Mouse (Mus musculus): ENCODE results near the gene Mid1. TPM values are rescaled to one million over a fixed set of nuclear protein-coding genes. Genes with fewer than 3 reads are reported as not detected.
A peak's percentile ranks its signal among the peaks of the same experiment; 100 is the strongest.

Mid1 gene
- polyA plus RNA-seq, 1 experiment from 2014 or later: 6.7 TPM

- no peak overlapping the region for H3K9ac ChIP-seq
- H3K4me3 ChIP-seq: no peak overlapping the region
- H3K4me2 ChIP-seq: no peak overlapping the region
- H3K27ac ChIP-seq: no peak overlapping the region
- 0 out of 2 replicates have a peak, but pooled peaks have one; percentile 31 for ATAC-seq (ENCODE audit: borderline replicate concordance, extremely low read depth, low FRiP score, low TSS enrichment)
- H3K4me1 ChIP-seq: no peaks in the 10 kb centered on the region
- H3K36me3 ChIP-seq: no peaks in the 10 kb centered on the region
- H3K9me3 ChIP-seq: no peaks in the 10 kb centered on the region
- H3K27me3 ChIP-seq: peaks cover 5% of the 10 kb centered on the region; the same call in 1 of the 2 replicates
- WGBS: 52% methylated on average over 1 of the region's 1 CpGs
Measured at GRCm38 (mm10) chrX:169863841-169864240, 178.8 kb downstream of the Mid1 start.

DNA sequence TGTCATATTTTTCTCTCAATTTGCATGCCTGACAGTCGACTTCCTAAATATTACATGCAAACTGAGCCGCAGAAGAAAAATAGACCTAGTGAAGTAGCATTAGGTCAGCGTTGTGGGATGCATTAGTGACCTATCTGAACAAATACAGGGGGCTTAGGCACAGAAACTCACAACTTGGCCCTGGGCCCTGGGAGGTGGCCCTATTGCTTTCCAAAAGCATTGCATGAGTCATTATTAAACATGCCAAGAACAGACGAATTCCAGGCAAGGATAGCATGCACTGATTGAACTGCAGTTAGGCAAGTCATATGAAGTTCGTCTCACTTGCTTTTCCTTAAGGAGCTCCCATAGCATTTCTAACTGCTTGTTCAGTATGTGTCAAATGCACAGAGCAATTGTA is 183.2 kb downstream of the Mid1 start:
- H3K9me3 ChIP-seq: no peaks in the 10 kb centered on the region
- WGBS: 58% methylated on average over 5 of the region's 5 CpGs
- H3K4me3 ChIP-seq: no peak overlapping the region
- H3K36me3 ChIP-seq: no peaks in the 10 kb centered on the region
- no peaks in the 10 kb centered on the region for H3K4me1 ChIP-seq
- H3K4me2 ChIP-seq: no peak overlapping the region
- peaks cover 5% of the 10 kb centered on the region; the same call in 1 of the 2 replicates for H3K27me3 ChIP-seq
- no peak for ATAC-seq (ENCODE audit: borderline replicate concordance, extremely low read depth, low FRiP score, low TSS enrichment)
- no peak overlapping the region for H3K9ac ChIP-seq
- no peak overlapping the region for H3K27ac ChIP-seq

DNA sequence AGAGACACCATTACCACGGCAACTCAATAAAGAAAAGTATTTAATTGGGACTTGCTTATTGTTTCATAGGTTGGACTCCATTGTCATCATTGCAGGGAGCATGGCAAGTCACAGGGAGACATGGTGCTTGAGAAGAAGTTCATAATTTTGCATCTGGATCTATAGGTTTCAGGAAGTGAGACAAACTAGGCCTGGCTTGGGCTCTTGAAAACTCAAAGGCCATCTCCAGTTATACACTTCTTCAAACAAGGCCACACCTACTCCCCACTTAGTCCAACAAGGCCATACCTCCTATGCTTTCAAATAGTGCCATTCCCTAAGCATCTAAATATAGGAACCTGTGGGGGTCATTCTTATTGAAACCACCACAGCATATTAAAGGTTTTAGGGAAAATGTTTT is 189.5 kb downstream of the Mid1 start:
- H3K4me1 ChIP-seq: no peaks in the 10 kb centered on the region
- peaks cover 6% of the 10 kb centered on the region; the same call in 1 of the 2 replicates for H3K27me3 ChIP-seq
- no peak overlapping the region for H3K4me2 ChIP-seq
- H3K4me3 ChIP-seq: no peak overlapping the region
- H3K9me3 ChIP-seq: no peaks in the 10 kb centered on the region
- whole genome bisulfite sequencing: 93% methylated on average over 1 of the region's 1 CpGs
- no peak overlapping the region for H3K27ac ChIP-seq
- H3K36me3 ChIP-seq: no peaks in the 10 kb centered on the region
- ATAC-seq (ENCODE audit: borderline replicate concordance, extremely low read depth, low FRiP score, low TSS enrichment): no peak
- H3K9ac ChIP-seq: no peak overlapping the region

- 15% methylated on average over 36 of the region's 36 CpGs for WGBS
- Histone ChIP-seq H3K4me2 (peak overlapping the region; percentile 65), H3K36me3 (no peaks in the 10 kb centered on the region), H3K4me1 (0 out of 2 replicates have a peak, but pooled peaks cover 11% of the 10 kb centered on the region), H3K27me3 (peaks cover 16% of the 10 kb centered on the region; the same call in 1 of the 2 replicates), H3K9me3 (no peaks in the 10 kb centered on the region), H3K9ac (peak overlapping the region; percentile 38), H3K4me3 (peak overlapping the region; percentile 53), H3K27ac (peak overlapping the region; percentile 76)
- ATAC-seq (ENCODE audit: borderline replicate concordance, extremely low read depth, low FRiP score, low TSS enrichment): peak; percentile 96
Measured at GRCm38 (mm10) chrX:169879481-169880362, 194.7 kb downstream of the Mid1 start.

DNA sequence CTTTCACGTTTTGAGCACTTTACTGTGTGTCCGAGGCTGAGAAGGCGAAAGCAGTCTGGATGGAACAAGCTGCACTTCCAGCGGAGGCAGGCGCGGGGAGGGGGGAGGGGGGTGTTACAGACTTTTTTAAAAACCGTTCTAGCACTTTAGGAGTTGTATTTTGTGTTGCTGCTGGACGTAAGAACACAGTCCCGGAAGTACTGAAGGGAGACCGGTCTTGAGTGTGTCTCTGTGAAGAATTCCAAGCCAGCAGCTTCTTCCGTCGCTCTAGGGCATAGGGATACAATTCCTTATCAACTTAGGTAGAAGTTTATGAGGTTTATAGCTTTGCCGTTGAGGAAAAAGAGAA is 195.3 kb downstream of the Mid1 start:
- Histone ChIP-seq H3K27ac (0 out of 2 replicates have a peak overlapping the region, but pooled peaks have one; percentile 29), H3K4me3 (peak overlapping the region; percentile 53)
- 13% methylated on average over 13 of the region's 13 CpGs for WGBS

GRCm38 (mm10) chrX:169880826-169881225 is 195.8 kb downstream of the Mid1 start:
- peaks cover 14% of the 10 kb centered on the region; the same call in 1 of the 2 replicates for H3K27me3 ChIP-seq
- H3K36me3 ChIP-seq: no peaks in the 10 kb centered on the region
- WGBS: 24% methylated on average over 10 of the region's 10 CpGs
- no peak for ATAC-seq (ENCODE audit: borderline replicate concordance, extremely low read depth, low FRiP score, low TSS enrichment)
- no peaks in the 10 kb centered on the region for H3K9me3 ChIP-seq
- H3K9ac ChIP-seq: 0 out of 2 replicates have a peak overlapping the region, but pooled peaks have one; percentile 20
- H3K27ac ChIP-seq: peak overlapping the region; percentile 33
- H3K4me3 ChIP-seq: peak overlapping the region; percentile 53
- H3K4me1 ChIP-seq: 0 out of 2 replicates have a peak, but pooled peaks cover 11% of the 10 kb centered on the region
- H3K4me2 ChIP-seq: peak overlapping the region; percentile 65

More for the DNA sequence above, 195.3 kb downstream of the Mid1 start:
- ATAC-seq (ENCODE audit: borderline replicate concordance, extremely low read depth, low FRiP score, low TSS enrichment): no peak
- no peaks in the 10 kb centered on the region for H3K36me3 ChIP-seq
- peak overlapping the region; percentile 65 for H3K4me2 ChIP-seq
- peaks cover 16% of the 10 kb centered on the region; the same call in 1 of the 2 replicates for H3K27me3 ChIP-seq
- peak overlapping the region; percentile 38 for H3K9ac ChIP-seq
- no peaks in the 10 kb centered on the region for H3K9me3 ChIP-seq
- 0 out of 2 replicates have a peak, but pooled peaks cover 11% of the 10 kb centered on the region for H3K4me1 ChIP-seq

DNA sequence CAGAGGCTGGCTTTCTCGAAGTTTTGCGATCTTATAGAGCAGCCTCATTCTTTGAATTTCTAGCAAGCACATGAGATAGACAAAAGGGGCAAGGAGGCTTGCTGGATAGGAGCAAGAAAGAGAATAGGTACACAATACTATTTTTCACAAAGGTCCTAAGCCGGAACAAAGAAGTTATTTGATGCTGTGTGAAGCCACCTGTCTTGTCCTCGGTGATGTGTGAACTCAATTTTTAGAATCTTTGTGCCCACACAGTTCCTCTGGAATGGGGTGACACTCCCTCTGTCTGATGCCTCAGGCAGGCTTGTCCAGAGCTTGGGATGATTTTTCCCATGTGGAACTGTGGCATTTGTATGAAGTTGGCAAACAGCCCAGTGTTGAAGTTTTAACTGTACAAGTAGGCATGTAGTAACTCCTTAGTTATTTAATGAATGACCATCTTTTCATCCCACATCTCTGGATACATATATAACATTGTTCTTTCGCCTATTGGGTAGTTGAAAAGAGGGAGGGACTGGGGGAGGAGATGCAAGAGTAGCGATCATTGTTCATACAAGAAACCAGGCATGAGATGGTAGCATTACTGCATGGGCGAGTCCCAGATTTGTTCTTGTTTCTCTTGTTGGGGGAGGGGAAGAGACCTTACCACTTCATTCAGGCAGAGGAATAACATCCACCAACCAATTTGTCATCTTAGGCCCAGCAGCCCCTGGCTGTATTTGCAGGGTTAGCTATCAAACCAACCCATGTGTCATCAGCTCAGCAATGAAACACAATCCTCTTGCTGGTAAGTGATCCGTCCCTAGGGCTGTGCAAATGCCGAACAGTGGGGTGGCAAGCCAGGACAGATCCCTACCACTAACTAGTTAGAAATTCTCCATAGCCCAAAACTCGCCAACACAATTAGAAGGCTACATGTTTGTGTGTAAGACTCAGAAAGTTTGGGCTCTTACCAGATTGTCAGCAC is 196.5 kb downstream of the Mid1 start:
- 0 out of 2 replicates have a peak, but pooled peaks cover 11% of the 10 kb centered on the region for H3K4me1 ChIP-seq
- 53% methylated on average over 10 of the region's 10 CpGs for WGBS
- no peak for ATAC-seq (ENCODE audit: borderline replicate concordance, extremely low read depth, low FRiP score, low TSS enrichment)
- peaks cover 13% of the 10 kb centered on the region; the same call in 1 of the 2 replicates for H3K27me3 ChIP-seq
- no peaks in the 10 kb centered on the region for H3K9me3 ChIP-seq
- H3K4me3 ChIP-seq: peak overlapping the region; percentile 53
- H3K9ac ChIP-seq: no peak overlapping the region
- H3K27ac ChIP-seq: peak overlapping the region; percentile 33
- peak overlapping the region; percentile 65 for H3K4me2 ChIP-seq
- no peaks in the 10 kb centered on the region for H3K36me3 ChIP-seq

GRCm38 (mm10) chrX:169882220-169882609 is 197.2 kb downstream of the Mid1 start:
- peaks cover 13% of the 10 kb centered on the region; the same call in 1 of the 2 replicates for H3K27me3 ChIP-seq
- WGBS: 74% methylated on average over 1 of the region's 1 CpGs
- H3K4me1 ChIP-seq: 0 out of 2 replicates have a peak, but pooled peaks cover 11% of the 10 kb centered on the region
- H3K9ac ChIP-seq: no peak overlapping the region
- no peak overlapping the region for H3K4me2 ChIP-seq
- no peaks in the 10 kb centered on the region for H3K36me3 ChIP-seq
- H3K27ac ChIP-seq: no peak overlapping the region
- no peaks in the 10 kb centered on the region for H3K9me3 ChIP-seq
- no peak overlapping the region for H3K4me3 ChIP-seq
- no peak for ATAC-seq (ENCODE audit: borderline replicate concordance, extremely low read depth, low FRiP score, low TSS enrichment)

- Histone ChIP-seq H3K4me2 (no peak overlapping the region), H3K27me3 (peaks cover 13% of the 10 kb centered on the region; the same call in 1 of the 2 replicates), H3K9ac (no peak overlapping the region), H3K4me3 (no peak overlapping the region), H3K27ac (no peak overlapping the region), H3K4me1 (0 out of 2 replicates have a peak, but pooled peaks cover 11% of the 10 kb centered on the region), H3K36me3 (no peaks in the 10 kb centered on the region), H3K9me3 (no peaks in the 10 kb centered on the region)
- 52% methylated on average over 8 of the region's 8 CpGs for WGBS
- no peak for ATAC-seq (ENCODE audit: borderline replicate concordance, extremely low read depth, low FRiP score, low TSS enrichment)
Measured at GRCm38 (mm10) chrX:169883536-169884272, 198.7 kb downstream of the Mid1 start.

DNA sequence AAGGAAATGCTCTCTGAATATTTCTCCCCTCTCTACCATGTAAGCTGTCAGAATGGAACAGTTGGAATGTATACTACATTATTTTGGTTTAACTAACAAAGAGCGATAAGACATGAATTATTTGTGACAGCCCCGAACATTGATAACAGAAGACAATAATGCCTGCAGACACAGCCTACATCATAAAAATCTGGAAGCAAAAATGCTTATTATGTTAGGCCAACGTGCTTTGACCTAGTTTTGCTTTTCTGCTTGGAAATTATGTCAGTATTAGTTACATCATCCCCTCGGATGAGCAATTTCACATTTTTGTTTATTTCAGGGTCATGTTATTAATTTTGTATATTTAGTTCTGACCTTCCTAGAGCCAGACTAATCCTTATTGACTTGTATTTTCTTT is 205.5 kb downstream of the Mid1 start:
- H3K9me3 ChIP-seq: no peaks in the 10 kb centered on the region
- no peaks in the 10 kb centered on the region for H3K4me1 ChIP-seq
- ATAC-seq (ENCODE audit: borderline replicate concordance, extremely low read depth, low FRiP score, low TSS enrichment): no peak
- WGBS: 63% methylated on average over 4 of the region's 4 CpGs
- no peak overlapping the region for H3K4me3 ChIP-seq
- no peak overlapping the region for H3K9ac ChIP-seq
- no peaks in the 10 kb centered on the region for H3K36me3 ChIP-seq
- H3K27me3 ChIP-seq: peaks cover 3% of the 10 kb centered on the region; the same call in 1 of the 2 replicates
- no peak overlapping the region for H3K27ac ChIP-seq
- no peak overlapping the region for H3K4me2 ChIP-seq

DNA sequence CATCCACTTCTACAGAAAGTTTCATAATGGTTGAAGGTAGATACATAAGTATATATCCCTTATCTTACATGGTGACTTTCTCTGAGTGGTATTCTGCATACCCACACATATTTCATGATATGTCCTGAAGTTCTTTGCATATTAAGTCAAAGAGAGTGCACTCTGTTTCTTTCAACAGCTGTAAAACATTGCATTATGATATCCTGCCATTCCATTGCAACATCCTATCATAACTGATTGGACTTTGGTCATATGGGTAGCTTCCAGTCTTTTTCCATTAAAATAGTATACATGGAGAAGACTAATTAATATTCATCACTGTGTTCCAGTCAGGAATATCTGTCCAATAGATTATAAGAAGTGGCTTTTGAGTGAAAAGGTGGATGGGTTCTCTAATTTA is 207.1 kb downstream of the Mid1 start:
- H3K27ac ChIP-seq: no peak overlapping the region
- no peak for ATAC-seq (ENCODE audit: borderline replicate concordance, extremely low read depth, low FRiP score, low TSS enrichment)
- H3K9ac ChIP-seq: no peak overlapping the region
- no peaks in the 10 kb centered on the region for H3K4me1 ChIP-seq
- H3K27me3 ChIP-seq: peaks cover 3% of the 10 kb centered on the region; the same call in 1 of the 2 replicates
- no peaks in the 10 kb centered on the region for H3K36me3 ChIP-seq
- H3K4me3 ChIP-seq: no peak overlapping the region
- no peaks in the 10 kb centered on the region for H3K9me3 ChIP-seq
- H3K4me2 ChIP-seq: no peak overlapping the region

Data from lung, embryonic 15.5 days (tissue).